Mouse (Mus musculus): ENCODE measurements around the gene Vps4b.

The Vps4b gene

GRCm38 (mm10) chr1:106796542-106796924 lies at the start of gene Vps4b:
Gene Vps4b, minus strand, starts transcription at chr1:106796728.
- DNase-seq = peak; percentile 98

DNA sequence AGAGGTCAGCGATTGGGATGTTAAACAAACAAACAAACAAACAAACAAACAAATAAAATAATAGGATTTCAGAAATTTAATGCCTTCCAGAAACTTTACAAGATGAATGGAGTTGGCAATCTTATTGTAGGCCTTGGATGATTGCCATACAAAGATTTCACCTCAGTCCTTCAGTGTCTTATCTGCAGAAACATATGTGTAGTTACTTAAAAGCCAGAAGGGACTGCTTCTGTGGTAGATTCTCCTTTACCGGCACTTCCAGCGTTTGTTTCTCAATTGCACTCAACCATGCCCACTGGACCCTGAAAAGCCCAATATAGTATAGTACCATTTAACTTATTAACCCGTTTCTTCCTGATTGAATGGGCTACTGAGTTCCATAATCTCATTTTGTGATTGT lies 32.3 kb upstream of the Vps4b start:
- no peak for DNase-seq

GRCm38 (mm10) chr1:106822297-106822696 lies 25.8 kb upstream of the Vps4b start:
- DNase-seq = peak; percentile 16

- DNase-seq = peak; percentile 59
Observed at GRCm38 (mm10) chr1:106818323-106818722, 21.8 kb upstream of the Vps4b start.

DNA sequence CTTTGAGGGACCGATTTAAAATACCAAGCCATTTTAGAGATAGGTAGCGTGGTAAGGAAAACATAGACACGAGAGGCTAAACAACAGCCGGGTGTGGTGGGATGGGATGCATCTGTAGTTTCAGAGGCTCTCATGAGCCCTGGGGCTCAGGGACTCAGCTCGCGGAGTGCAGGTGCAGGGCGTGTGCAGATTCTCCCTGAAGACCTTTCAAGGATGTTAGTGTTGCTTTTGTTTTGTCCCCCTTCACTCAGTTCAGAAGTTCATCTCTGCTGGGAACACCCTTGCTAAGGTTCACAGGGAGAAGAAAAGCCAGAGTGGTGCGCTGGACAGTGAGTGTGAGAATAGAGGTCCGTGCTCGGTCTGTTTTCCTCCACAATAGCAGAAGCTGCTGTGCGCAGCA lies 20.2 kb upstream of the Vps4b start:
- DNase-seq = no peak

DNA sequence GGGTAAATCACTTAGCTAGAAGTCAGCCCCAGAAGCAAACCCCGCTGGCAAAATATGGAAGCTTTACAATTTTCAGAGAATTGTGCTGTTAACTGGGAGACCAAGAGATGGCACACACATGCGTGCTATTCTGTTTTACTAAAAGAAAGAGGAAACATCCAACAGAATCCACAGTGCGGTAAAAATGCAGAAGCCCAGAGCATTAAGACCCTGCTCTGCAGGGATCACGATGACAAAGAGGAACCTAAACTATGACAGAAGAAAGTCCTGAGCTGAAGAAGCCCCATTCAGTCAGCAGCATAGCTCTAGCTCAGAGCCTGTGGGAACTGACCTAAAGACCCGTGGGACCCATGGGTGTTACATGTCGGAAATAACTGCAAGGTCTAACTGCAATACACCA lies 18.7 kb upstream of the Vps4b start:
- DNase-seq = no peak

DNA sequence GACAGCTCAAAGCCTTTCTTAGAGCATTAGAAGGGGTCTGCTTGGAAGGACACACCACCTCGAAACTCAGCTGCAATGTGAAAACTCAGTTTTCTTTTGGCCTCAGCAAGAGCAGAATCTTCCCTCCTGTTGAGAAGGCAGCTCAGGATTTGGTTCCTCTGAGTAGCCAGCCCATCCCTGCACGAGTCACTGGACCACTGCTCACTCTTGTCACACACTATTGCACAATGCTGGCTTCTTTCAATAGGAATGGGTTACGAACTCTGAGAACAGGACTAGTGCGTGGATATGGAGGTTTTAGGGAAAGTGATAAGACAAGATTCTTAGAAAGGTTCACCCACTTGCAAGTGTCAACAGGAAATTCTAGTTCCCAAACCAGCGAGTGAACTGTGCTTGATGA lies 18.3 kb upstream of the Vps4b start:
- DNase-seq = no peak

DNA sequence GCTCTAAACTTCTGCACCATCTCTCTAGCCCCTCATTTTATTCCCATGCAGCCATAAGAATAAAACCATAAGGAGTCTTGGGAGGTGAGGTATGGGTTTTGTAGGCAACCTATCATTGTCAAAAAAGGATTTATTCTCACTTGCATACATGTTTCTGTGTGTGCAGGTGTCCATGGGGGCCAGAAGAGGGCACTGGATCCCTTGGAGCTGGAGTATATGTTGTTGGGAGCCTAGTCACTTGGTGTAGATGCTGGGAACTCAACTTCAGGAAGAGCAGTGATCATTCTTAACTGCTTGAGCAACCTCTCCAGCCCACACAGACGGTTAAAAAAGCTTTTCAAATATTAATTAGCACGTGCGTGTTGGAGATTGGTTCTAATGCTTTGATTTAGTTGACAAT lies 3.4 kb upstream of the Vps4b start:
- DNase-seq = no peak

DNA sequence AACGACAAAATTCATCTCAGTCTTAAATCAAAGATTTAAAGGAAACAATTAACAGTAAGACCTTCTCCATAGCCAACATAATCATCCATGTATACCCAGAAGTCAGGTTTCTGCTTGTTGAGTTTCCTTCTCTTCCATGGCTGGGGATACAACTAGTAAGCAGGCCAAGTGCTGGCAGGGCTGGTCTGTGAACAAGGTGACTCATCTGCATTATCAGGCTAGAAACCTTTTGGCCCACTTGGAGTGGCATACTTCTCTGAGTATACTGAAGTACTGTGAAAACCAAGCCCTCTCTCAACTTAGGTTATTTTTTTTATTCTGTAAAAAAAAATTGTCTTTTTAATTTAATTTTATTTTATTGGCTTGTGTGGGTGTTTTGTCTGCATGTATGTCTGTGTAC lies 2.9 kb upstream of the Vps4b start:
- no peak for DNase-seq

GRCm38 (mm10) chr1:106796987-106797779 lies 655 bp upstream of the Vps4b start:
- DNase-seq = no peak

- DNase-seq = no peak
Observed at GRCm38 (mm10) chr1:106795634-106796541, 640 bp downstream of the Vps4b start.

- DNase-seq = peak; percentile 5
Observed at GRCm38 (mm10) chr1:106774896-106775295, 21.6 kb downstream of the Vps4b start.

- DNase-seq = no peak
Observed at GRCm38 (mm10) chr1:106774092-106774491, 22.4 kb downstream of the Vps4b start.

DNA sequence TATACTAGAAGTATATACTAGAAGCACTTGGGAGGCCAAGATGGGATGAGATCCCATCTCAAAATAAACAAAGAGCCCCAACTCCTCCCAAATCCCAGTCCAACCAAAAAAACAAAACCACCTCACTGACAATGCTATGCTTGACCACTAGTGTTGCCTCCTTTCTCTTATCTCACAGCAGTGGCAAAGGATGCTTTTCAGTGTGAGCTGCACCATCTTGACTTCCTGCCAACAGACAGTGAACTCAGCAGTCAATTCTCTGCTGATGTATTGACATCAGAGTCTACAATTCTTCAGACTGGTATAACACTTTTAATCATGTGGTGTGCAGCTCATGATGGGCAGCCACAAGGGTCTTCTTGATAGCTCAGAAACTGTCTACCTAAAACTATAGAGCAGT lies 27.8 kb downstream of the Vps4b start:
- no peak for DNase-seq

GRCm38 (mm10) chr1:106765771-106766170 lies 30.8 kb downstream of the Vps4b start:
- no peak for DNase-seq

DNA sequence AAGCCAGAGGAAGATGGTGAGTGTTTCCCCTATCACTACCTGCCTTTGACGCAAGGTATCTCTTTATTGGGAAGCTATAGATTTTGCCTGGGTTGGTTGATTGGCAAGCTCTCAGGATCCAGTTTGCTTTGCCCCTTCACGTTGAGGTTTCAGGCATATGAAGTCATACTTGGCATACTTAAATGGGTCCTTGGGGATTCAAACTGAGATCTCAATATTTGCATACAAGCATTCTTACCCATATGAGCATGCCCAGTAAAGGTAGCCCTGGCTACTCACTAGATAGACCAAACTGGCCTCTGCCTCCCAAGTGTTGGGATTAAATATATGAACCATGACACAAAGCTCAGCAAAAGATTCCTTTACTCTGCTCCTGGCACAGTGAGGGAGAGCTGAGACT lies 31.7 kb downstream of the Vps4b start:
- no peak for DNase-seq

DNA sequence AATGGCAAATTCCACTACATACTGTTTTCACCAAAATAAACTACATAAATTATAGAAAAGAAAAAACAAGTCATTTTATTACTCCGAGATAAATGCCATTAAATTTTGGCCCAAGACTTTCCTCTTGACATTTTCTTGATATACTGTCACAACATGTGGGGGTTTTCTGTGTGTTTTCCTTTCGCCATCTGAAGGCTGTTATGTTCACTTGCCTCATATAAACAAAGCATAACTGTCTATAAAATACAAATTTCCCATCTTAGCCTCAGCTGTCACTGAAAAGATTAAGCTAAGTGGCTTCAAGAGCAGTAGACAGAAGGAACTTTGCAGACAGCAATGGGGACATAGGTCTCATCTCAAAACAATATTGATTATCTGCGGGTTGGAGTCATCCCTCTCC lies 32.2 kb downstream of the Vps4b start:
- no peak for DNase-seq

GRCm38 (mm10) chr1:106760750-106761149 lies 35.8 kb downstream of the Vps4b start:
- DNase-seq = no peak

- DNase-seq = peak; percentile 98
Observed at GRCm38 (mm10) chr1:106759572-106760435, 36.7 kb downstream of the Vps4b start, which contains the start of gene Kdsr. Gene Kdsr, minus strand, starts transcription at chr1:106759727.

DNA sequence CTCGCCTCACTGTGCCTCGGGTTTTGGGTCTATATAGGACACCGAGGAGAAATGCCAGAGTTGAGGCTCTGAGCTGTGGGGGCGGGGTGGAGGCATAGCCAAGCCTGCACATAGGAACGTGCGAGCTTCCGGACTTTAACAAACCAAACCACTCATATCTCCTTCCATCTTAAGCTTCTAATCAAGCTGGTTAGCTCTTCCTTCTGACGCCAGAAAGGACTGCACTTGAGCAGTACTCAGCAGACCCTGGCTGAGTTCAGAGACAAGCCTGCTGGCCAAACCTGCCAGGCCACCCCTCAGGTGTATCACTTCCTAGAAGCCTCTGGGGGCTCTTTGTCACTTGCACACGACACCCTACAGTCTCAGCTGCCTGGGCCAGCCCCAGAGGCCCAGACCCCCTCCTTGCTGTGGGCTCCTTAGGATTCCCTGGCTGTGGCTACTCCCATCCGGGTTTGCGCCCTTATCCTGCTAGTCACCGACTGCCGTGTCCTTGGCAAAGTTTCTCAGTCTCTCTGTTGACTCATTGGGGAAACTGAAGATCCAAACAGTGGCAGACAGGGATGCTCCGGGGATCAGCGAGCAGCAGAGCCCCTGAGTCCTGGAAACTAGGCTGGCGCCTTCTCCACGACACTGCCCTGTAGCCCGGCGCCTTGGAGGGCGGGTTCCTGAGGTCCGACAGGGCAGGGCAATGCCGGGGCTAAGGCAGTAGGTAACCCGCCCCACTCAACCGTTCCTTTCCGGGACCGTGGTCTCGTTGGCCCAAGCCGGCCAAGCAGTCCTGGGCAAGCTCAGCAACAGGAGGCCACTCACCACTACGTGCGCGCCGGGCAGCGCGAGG lies 37.6 kb downstream of the Vps4b start:
- DNase-seq = peak; percentile 27

- no peak for DNase-seq
Observed at GRCm38 (mm10) chr1:106756633-106757032, 39.9 kb downstream of the Vps4b start.

- DNase-seq = no peak
Observed at GRCm38 (mm10) chr1:106752013-106752412, 44.5 kb downstream of the Vps4b start.

Data from retina, postnatal 1 day (tissue).